Mouse (Mus musculus): ENCODE measurements around the gene Tex52. TPM values are rescaled to one million over a fixed set of nuclear protein-coding genes. Genes with fewer than 3 reads are reported as not detected.

Tex52 gene
- polyA plus RNA-seq, 1 experiment from 2014 or later: 1.1 TPM

DNA sequence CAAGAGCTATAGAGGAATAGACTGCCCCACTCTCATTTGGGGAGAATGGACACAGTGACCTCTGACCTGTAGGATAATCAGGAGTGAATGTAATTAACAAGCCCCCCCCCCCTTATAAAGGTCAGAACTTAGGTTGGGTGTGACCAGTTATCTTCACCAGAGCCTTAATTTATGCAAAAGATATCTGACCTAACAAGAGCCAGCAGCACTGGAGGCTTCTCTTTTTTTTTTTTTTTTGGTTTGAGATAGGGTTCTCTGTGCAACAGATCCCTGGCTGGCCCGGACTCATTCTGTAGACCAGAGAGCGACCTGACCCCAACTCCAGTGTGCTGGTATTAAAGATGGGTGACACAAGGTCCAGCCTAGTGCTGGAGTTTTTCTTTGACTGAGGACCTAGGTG lies 54.0 kb downstream of the Tex52 start:
- ATAC-seq (ENCODE audit: low read depth) (no peak), DNase-seq (ENCODE audit: low spot score) (no peak)
- H3K27ac ChIP-seq (replicated peaks; ENCODE audit: low read depth, low read length): no peak overlapping the region
- H3K9ac ChIP-seq (ENCODE audit: low read depth, low read length): no peak overlapping the region
- WGBS: 97% methylated on average over 2 of the region's 2 CpGs
- peaks cover 68% of the 10 kb centered on the region for H3K36me3 ChIP-seq (ENCODE audit: control insufficient read depth, insufficient read depth, low read length)
- H3K4me3 ChIP-seq (ENCODE audit: low read depth, low read length): no peak overlapping the region
- H3K4me1 ChIP-seq (ENCODE audit: control insufficient read depth, insufficient read depth, low read length): no peaks in the 10 kb centered on the region
- no peaks in the 10 kb centered on the region for H3K9me3 ChIP-seq (ENCODE audit: control insufficient read depth, low read length)
- no peak overlapping the region for H3K4me2 ChIP-seq (ENCODE audit: low read depth, low read length)
- H3K27me3 ChIP-seq (replicated peaks; ENCODE audit: control insufficient read depth, insufficient read depth, low read length): no peaks in the 10 kb centered on the region

GRCm38 (mm10) chr6:128429826-128430225 lies 54.6 kb downstream of the Tex52 start:
- DNase-seq (ENCODE audit: low spot score) (no peak), ATAC-seq (ENCODE audit: low read depth) (no peak)
- 88% methylated on average over 6 of the region's 6 CpGs for WGBS
- Histone ChIP-seq H3K27me3 (replicated peaks; ENCODE audit: control insufficient read depth, insufficient read depth, low read length) (no peaks in the 10 kb centered on the region), H3K27ac (replicated peaks; ENCODE audit: low read depth, low read length) (no peak overlapping the region), H3K4me2 (ENCODE audit: low read depth, low read length) (no peak overlapping the region), H3K4me3 (ENCODE audit: low read depth, low read length) (no peak overlapping the region), H3K4me1 (ENCODE audit: control insufficient read depth, insufficient read depth, low read length) (no peaks in the 10 kb centered on the region), H3K9me3 (ENCODE audit: control insufficient read depth, low read length) (no peaks in the 10 kb centered on the region), H3K9ac (ENCODE audit: low read depth, low read length) (no peak overlapping the region), H3K36me3 (ENCODE audit: control insufficient read depth, insufficient read depth, low read length) (peaks cover 73% of the 10 kb centered on the region)

DNA sequence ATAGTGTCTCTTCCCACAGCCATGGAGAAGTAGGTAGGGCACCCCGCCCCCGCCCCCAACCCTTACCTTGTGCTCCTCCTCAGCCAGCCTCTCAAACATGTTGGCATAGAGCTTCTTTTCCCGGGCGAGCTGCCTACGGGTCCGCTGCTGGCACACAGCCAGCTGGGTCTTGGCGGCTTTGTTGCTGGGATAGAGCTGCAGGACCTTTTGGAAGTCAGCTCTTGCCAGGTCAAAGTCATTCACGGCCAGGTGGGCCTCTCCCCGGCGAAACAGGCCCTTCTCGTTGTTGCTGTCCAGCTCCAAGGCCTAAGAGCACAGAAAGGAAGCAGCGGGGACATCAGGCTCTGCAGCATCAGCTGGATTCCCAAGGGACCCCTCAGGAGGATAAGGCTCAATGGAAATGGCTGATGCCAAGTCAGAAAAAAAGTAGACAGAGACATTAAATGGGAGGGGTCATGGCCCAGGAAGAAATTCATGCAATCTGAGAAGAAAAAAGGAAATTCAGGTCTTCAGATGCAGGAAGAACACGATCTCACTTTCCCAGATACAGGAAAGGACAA lies 57.2 kb downstream of the Tex52 start:
- Histone ChIP-seq H3K27me3 (replicated peaks; ENCODE audit: control insufficient read depth, insufficient read depth, low read length) (no peaks in the 10 kb centered on the region), H3K4me2 (ENCODE audit: low read depth, low read length) (no peak overlapping the region), H3K4me1 (ENCODE audit: control insufficient read depth, insufficient read depth, low read length) (0 out of 2 replicates have a peak, but pooled peaks cover 5% of the 10 kb centered on the region), H3K9ac (ENCODE audit: low read depth, low read length) (no peak overlapping the region), H3K27ac (replicated peaks; ENCODE audit: low read depth, low read length) (no peak overlapping the region), H3K9me3 (ENCODE audit: control insufficient read depth, low read length) (no peaks in the 10 kb centered on the region), H3K4me3 (ENCODE audit: low read depth, low read length) (no peak overlapping the region), H3K36me3 (ENCODE audit: control insufficient read depth, insufficient read depth, low read length) (peaks cover 91% of the 10 kb centered on the region)
- 88% methylated on average over 13 of the region's 13 CpGs for WGBS
- DNase-seq (ENCODE audit: low spot score) (no peak), ATAC-seq (ENCODE audit: low read depth) (no peak)

DNA sequence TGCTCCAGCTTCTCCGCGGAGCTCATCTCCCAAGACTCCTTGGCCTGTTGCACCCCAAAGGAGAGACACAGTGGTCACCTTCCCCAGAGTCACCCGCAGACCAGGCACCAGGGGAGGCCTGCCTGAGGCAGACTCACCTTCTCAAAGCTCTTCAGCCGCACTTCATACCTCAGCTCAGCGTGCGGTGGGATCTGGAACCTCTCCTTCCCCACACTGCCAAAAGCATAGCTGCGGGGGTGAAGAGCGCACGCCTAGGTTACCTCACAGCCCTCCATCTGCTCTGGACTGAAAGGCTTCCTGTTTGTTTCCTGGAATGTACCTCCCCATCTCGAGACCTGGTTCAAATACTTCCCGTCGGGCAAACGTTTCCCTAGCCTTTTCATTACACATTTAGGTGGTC lies 58.3 kb downstream of the Tex52 start:
- H3K27me3 ChIP-seq (replicated peaks; ENCODE audit: control insufficient read depth, insufficient read depth, low read length): no peaks in the 10 kb centered on the region
- ATAC-seq (ENCODE audit: low read depth): no peak
- H3K4me2 ChIP-seq (ENCODE audit: low read depth, low read length): no peak overlapping the region
- peaks cover 81% of the 10 kb centered on the region for H3K36me3 ChIP-seq (ENCODE audit: control insufficient read depth, insufficient read depth, low read length)
- DNase-seq (ENCODE audit: low spot score): no peak
- H3K9me3 ChIP-seq (ENCODE audit: control insufficient read depth, low read length): no peaks in the 10 kb centered on the region
- no peak overlapping the region for H3K27ac ChIP-seq (replicated peaks; ENCODE audit: low read depth, low read length)
- H3K9ac ChIP-seq (ENCODE audit: low read depth, low read length): no peak overlapping the region
- H3K4me1 ChIP-seq (ENCODE audit: control insufficient read depth, insufficient read depth, low read length): 0 out of 2 replicates have a peak, but pooled peaks cover 5% of the 10 kb centered on the region
- 93% methylated on average over 13 of the region's 13 CpGs for WGBS
- no peak overlapping the region for H3K4me3 ChIP-seq (ENCODE audit: low read depth, low read length)

Other genes starting within 250 kb of the Tex52 start
- gene Tspan9, start 231.9 kb upstream of the Tex52 start, polyA plus RNA-seq (2014; fragmentation: Nextera tagmentation; extraction: Ambion mirVana): 130 and 151 TPM in 2 replicates
- 6.3 and 8.9 TPM in 2 replicates for gene Tead4, start 74.6 kb upstream of the Tex52 start, polyA plus RNA-seq (2014; fragmentation: Nextera tagmentation; extraction: Ambion mirVana)
- gene Tulp3, start 19.6 kb upstream of the Tex52 start, polyA plus RNA-seq (2014; fragmentation: Nextera tagmentation; extraction: Ambion mirVana): 20.7 and 21.9 TPM in 2 replicates
- 87.0 and 109 TPM in 2 replicates for gene Rhno1, start 12.5 kb upstream of the Tex52 start, polyA plus RNA-seq (2014; fragmentation: Nextera tagmentation; extraction: Ambion mirVana)
- 26.3 and 29.3 TPM in 2 replicates for gene Foxm1, start 12.5 kb upstream of the Tex52 start, polyA plus RNA-seq (2014; fragmentation: Nextera tagmentation; extraction: Ambion mirVana)
- gene Gm44596, start within 50 bp of the Tex52 start, polyA plus RNA-seq (2014; fragmentation: Nextera tagmentation; extraction: Ambion mirVana): not detected in 2 replicates
- gene Nrip2, start 23.8 kb downstream of the Tex52 start, polyA plus RNA-seq (2014; fragmentation: Nextera tagmentation; extraction: Ambion mirVana): 6.9 and 7.2 TPM in 2 replicates
- gene Itfg2, start 49.5 kb downstream of the Tex52 start, polyA plus RNA-seq (2014; fragmentation: Nextera tagmentation; extraction: Ambion mirVana): 22.5 and 27.6 TPM in 2 replicates
- gene Fkbp4, start 63.2 kb downstream of the Tex52 start, polyA plus RNA-seq (2014; fragmentation: Nextera tagmentation; extraction: Ambion mirVana): 295 and 300 TPM in 2 replicates
- gene Pzp, start 151.3 kb downstream of the Tex52 start, polyA plus RNA-seq (2014; fragmentation: Nextera tagmentation; extraction: Ambion mirVana): 0.46 TPM in 1 of 2 replicates, not detected in the other
- 3.7 and 4.8 TPM in 2 replicates for gene A2ml1, start 206.2 kb downstream of the Tex52 start, polyA plus RNA-seq (2014; fragmentation: Nextera tagmentation; extraction: Ambion mirVana)
- gene Klrb1a, start 248.1 kb downstream of the Tex52 start, polyA plus RNA-seq (2014; fragmentation: Nextera tagmentation; extraction: Ambion mirVana): not detected in 2 replicates

All from embryonic facial prominence, embryonic 14.5 days (tissue).